Mouse (Mus musculus): ENCODE data around the gene Rsph3a.

DNA sequence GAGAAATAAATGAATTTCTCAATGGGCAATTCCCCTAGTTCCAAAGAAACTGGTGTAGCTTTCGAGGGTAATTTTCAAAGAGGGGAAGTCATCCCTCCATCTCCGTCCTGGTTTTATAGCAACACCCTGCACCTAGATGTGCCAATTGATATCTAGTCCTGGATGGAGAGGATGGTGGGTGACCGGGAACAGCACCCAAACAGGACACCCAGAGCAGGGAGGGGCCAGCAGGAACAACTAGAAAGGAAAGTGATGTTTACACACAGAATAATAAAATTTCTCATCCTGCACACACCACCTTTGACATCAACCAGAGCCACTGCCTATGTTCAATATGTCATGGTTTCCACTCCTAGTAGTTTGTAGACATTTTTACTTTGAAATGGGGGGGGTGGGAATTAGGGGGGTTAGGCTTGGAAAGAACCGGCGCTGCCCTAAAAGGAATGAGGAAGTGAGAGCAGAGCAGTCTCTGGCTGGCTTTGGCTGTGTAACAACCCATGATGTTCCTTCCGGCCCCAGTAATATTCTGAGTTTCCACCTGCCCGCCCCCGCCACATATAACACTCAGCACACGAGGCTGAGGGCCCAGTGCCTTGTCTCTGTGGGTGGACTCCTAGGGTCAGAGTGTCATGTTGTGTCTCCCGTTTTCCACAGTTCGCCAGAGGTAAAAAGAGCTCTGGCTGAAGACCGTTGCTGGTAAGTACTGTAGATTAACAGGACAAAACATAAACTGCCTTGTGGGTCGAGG lies 19.8 kb upstream of the Rsph3a start, which contains the start of gene Tagap:
- TF ChIP-seq CTCF (IDR thresholded peaks at IDR 0.05; ENCODE audit: extremely low read depth, insufficient read depth, insufficient read length, insufficient replicate concordance): no peak
- TF ChIP-seq POLR2A (IDR thresholded peaks at IDR 0.05; ENCODE audit: low read depth, low read length): peak; percentile 89

All from spleen, adult 2 months (tissue).